Mouse (Mus musculus) CH12.LX (cell line): ENCODE data around the gene Pfkp.

Source experiments
- CTCF ChIP-seq, 2 experiments: IDR thresholded peaks in 1 of 2; conservative IDR thresholded peaks in 1 of 2; 2 replicates each; pipeline ENCODE4 v1.5.1; 2011 to 2012; ENCODE audit warnings: low read depth in 2 of 2, low read length in 2 of 2, improper control_type of control experiment in 1 of 2, inconsistent platforms in 1 of 2, mild to moderate bottlenecking in 1 of 2, moderate library complexity in 1 of 2
- HCFC1 ChIP-seq: IDR thresholded peaks from 2 replicates; pipeline ENCODE4 v1.6.1; 2012; ENCODE audit warnings: low read depth, mild to moderate bottlenecking, inconsistent platforms, low read length, improper control_type of control experiment
- JUND ChIP-seq: conservative IDR thresholded peaks from 2 replicates; pipeline ENCODE4 v1.6.1; 2011; ENCODE audit warnings: low read depth, low read length, improper control_type of control experiment
- MAZ ChIP-seq: IDR thresholded peaks from 2 replicates; pipeline ENCODE4 v1.6.1; 2012; ENCODE audit warnings: low read depth, mild to moderate bottlenecking, inconsistent platforms, low read length, improper control_type of control experiment, moderate library complexity
- SIN3A ChIP-seq: IDR thresholded peaks from 2 replicates; pipeline ENCODE4 v1.6.1; 2012; ENCODE audit warnings: low read length, improper control_type of control experiment, inconsistent platforms
- USF1 ChIP-seq: IDR thresholded peaks from 2 replicates; pipeline ENCODE4 v1.6.1; 2014; ENCODE audit warnings: low read depth, mild to moderate bottlenecking, inconsistent platforms, low read length, improper control_type of control experiment
- USF2 ChIP-seq: conservative IDR thresholded peaks from 2 replicates; pipeline ENCODE4 v1.6.1; 2011; ENCODE audit warnings: low read depth, low read length, improper control_type of control experiment

GRCm38 (mm10) chr13:6625942-6626341 lies 22.6 kb downstream of the Pfkp start:
- TF ChIP-seq CTCF (conservative IDR thresholded peaks at IDR 0.05 in 1 of 2, IDR thresholded peaks at IDR 0.05 in 1 of 2; ENCODE audit: low read depth in 2 of 2, low read length in 2 of 2) (no peak), HCFC1 (no peak), SIN3A (no peak), MAZ (no peak), JUND (no peak), USF2 (no peak), USF1 (no peak)
